Mouse (Mus musculus) lung, embryonic 14.5 days (tissue): ENCODE measurements at regions not wholly inside any gene's neighbourhood (a gene's known extent, or its start where the extent isn't known, plus 50 kb on each side); places are given as distances from the start of the nearest gene placed in this dataset.

ENCODE experiments used
- ATAC-seq: fragments of 200-750 bp; cut with Nextera tagmentation; 2 replicates; pipeline ENCODE4 v1.8.0; 2017; ENCODE audit warnings: mild to moderate bottlenecking, moderate TSS enrichment, moderate library complexity; ENCODE audit not compliant: insufficient read depth
- DNase-seq: peaks from one replicate; pipeline ENCODE4 v3.0.0-alpha.2; 2015
- H3K27ac ChIP-seq: fragments of 300-500 bp; sonication (generic); 2 replicates; pipeline ENCODE4 v1.5.1; 2014; ENCODE audit warnings: low read depth, mild to moderate bottlenecking, moderate library complexity
- H3K27me3 ChIP-seq: fragments of 300-500 bp; sonication (generic); 2 replicates; pipeline ENCODE4 v1.6.1; 2014; ENCODE audit warnings: low read length, control low read depth; ENCODE audit not compliant: insufficient read depth
- H3K36me3 ChIP-seq: fragments of 300-500 bp; sonication (generic); 2 replicates; pipeline ENCODE4 v1.6.1; 2014; ENCODE audit warnings: control low read depth; ENCODE audit not compliant: insufficient read depth
- H3K4me1 ChIP-seq: fragments of 300-500 bp; sonication (generic); 2 replicates; pipeline ENCODE4 v1.6.1; 2014; ENCODE audit warnings: antibody characterized with exemption, control low read depth; ENCODE audit not compliant: insufficient read depth
- H3K4me2 ChIP-seq: fragments of 300-500 bp; sonication (generic); 2 replicates; pipeline ENCODE4 v1.6.1; 2014; ENCODE audit warnings: mild to moderate bottlenecking
- H3K4me3 ChIP-seq: fragments of 300-500 bp; sonication (generic); 2 replicates; pipeline ENCODE4 v1.5.1; 2014; ENCODE audit warnings: low read depth, low read length
- H3K9ac ChIP-seq: fragments of 300-500 bp; sonication (generic); 2 replicates; pipeline ENCODE4 v1.6.1; 2014
- H3K9me3 ChIP-seq: fragments of 300-500 bp; sonication (generic); 2 replicates; pipeline ENCODE4 v1.6.1; 2016; ENCODE audit warnings: low read depth, low read length, control low read depth
- CTCF ChIP-seq: IDR thresholded peaks from 2 replicates; pipeline ENCODE4 v1.5.1; 2016; ENCODE audit warnings: antibody characterized with exemption, low read depth
- WGBS: fragments of 180-500 bp; shearing (Covaris S2); extraction: QIAGEN DNeasy Blood & Tissue Kit; methylation state at CpG from one replicate; pipeline ENCODE4 v1.1.7; 2014; 5-methylcytosine and 5-hydroxymethylcytosine counted together

DNA sequence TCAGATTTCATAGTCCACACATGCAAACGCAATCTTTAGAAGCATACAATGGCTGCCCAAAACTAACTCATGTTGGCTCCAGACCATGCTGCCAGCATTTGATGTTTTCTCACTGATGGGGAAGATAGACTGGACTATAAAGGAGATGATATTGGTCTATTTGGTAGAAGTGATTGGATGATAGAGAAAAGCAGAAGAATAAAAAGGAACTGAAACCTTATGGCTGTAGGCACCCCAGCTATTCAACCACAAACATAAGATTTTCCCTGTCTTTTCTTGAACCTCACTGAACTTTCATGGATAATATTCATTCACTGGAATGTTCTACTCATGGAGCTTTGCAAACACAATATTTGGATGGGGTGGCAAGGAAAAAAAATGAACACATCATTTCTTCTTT lies 65.7 kb upstream of the Irak1bp1 start:
- Histone ChIP-seq H3K9ac (no peak overlapping the region), H3K27me3 (no peaks in the 10 kb centered on the region), H3K27ac (no peak overlapping the region), H3K4me3 (no peak overlapping the region), H3K36me3 (no peaks in the 10 kb centered on the region), H3K4me1 (no peaks in the 10 kb centered on the region), H3K9me3 (no peaks in the 10 kb centered on the region), H3K4me2 (no peak overlapping the region)
- ATAC-seq, result no peak
- WGBS, result 83% methylated on average over 1 of the region's 1 CpGs
- no peak for DNase-seq
- TF ChIP-seq CTCF, result no peak
